Mouse (Mus musculus) spleen, postnatal 4 days (tissue): ENCODE results near the gene Sectm1b.

ENCODE experiments used
- DNase-seq, 2 experiments: peaks; one replicate each; pipeline ENCODE4 v3.0.0; 2022; ENCODE audit warnings: low spot score in 2 of 2

Sectm1b gene

DNA sequence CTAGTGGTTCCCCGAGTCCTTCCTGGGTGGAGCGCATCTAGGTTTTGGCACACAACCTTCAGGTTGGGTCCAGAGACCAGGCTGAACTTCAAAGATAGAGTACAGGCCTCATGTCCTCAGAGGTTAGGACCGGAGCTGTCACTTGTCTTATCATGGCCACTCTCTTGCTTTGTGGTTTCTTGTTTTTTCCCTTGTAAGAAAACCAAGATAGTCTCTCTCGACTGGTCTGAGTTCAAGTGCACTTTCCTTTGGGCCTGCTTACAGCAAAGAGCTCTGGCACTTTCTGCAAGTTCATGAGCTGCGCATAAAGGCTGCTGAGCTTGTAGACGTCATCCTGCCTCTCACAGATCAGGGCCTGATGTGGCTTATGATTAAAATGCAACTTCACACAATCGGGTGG is 36.1 kb downstream of the Sectm1b start:
- no peak for DNase-seq

DNA sequence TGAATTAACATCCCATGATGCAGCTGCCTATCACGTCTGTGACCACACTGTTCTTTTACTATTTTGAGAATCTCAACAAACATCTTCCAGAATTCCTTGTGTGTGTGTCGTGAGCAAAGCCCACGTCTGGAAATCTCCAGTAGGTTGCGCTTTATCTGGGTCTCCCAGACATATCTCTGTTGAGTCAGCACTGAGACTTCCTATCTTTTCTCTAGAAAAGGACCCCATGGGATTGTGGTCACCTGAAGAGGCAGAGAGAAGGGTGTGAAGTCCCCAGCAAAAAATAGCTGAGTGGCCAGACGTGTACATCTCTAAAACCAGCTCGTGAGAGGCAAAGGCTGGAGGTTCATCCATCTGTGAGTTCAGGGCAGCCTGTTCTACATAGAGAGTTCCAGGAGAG is 39.2 kb downstream of the Sectm1b start:
- DNase-seq = no peak

DNA sequence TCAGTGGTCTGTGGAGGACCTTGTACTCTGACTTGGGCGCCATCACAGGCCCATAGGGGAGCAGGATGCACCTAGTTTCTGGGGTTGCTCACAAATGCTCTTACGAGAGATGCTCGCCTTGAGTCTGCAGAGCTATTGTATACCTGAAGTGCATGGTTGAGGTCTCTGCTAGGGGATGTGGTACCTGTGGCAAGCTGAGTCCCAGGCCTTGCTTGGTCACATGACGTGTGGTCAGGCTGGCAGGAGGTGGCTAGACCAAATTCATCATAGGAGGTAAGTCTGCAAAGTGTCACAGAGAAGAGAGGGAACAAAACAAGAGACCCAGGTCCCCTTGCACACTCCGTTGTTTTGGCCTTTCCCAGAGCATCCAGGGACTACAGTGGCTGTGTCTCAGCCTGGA is 43.9 kb downstream of the Sectm1b start:
- no peak for DNase-seq

DNA sequence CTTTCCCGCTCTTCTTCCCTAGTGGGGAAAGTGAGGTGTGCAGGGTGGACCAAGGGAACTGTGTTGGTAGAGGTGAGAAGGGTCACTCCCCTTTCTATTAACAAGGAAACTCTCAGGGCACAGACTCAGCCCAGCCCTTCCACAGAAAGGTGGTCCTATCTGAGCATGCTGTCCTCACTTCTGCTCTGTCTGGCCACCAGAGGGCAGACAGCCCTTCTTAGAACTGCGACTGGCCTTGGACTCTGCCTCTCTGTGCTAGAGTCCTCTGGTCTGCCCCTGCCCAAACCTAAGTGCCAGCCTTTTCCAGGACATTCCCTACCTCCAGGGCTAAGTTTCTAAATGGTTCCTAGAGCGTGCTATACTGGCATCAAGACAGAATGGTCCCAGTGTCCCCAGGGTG is 45.7 kb downstream of the Sectm1b start:
- peak; percentile 44 to 79 for DNase-seq

DNA sequence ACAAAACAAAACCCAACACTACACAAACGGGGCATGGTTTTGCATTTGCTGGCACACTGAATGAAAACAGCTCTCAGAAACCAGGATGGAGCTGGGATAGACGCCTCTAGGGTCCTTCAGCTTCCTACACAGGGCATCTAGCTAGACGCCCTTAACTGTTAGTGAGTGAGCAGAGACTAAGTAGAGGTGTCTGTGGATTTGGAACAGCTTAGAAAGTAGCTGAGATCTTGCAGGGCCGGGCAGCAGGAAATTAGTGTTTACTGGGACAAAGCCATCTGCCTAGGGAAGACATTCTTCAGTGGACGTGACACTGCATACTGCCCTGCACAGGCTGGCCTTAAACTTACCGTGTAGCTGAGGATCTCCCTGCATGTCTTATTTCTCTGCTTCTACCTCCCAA is 47.9 kb downstream of the Sectm1b start:
- no peak for DNase-seq

DNA sequence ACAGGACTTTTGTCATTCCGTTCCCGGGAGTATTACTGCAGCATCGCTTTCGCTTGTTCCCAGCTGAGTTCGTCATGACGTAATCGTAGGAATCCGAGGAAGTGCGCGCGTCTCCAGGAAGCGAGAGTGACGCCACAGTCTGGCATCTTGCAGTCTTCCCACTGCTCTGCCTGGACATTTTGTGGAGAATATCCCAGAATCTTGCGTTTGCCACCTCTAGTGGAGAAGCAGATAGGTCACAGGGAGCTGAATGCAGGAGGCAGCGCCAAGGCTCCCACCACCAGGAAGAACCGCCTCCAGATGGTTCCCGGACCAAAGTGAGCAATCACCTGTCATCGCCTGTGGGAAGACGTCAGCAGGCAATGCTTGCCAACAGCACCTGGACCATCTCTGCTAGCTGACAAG is 48.5 kb downstream of the Sectm1b start:
- DNase-seq = no peak

DNA sequence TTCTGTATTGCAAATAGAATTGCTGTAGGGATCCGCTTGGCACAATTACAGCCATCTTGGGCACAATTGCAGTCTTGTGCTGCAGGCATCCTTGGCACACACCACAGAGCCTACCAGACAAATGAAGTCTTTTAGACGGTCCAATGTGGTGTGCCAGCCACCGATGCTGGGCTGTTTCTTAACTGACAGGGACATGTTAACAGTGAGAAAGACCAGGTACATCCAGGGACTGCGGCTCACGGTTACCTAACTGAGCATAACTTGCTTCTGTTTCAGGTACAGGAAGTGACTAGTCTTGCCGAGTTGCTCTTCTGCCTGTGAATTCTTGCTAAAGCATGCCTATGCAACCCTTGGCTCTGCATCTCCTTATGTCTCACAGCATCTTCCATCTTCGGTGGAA is 49.7 kb downstream of the Sectm1b start:
- no peak for DNase-seq

DNA sequence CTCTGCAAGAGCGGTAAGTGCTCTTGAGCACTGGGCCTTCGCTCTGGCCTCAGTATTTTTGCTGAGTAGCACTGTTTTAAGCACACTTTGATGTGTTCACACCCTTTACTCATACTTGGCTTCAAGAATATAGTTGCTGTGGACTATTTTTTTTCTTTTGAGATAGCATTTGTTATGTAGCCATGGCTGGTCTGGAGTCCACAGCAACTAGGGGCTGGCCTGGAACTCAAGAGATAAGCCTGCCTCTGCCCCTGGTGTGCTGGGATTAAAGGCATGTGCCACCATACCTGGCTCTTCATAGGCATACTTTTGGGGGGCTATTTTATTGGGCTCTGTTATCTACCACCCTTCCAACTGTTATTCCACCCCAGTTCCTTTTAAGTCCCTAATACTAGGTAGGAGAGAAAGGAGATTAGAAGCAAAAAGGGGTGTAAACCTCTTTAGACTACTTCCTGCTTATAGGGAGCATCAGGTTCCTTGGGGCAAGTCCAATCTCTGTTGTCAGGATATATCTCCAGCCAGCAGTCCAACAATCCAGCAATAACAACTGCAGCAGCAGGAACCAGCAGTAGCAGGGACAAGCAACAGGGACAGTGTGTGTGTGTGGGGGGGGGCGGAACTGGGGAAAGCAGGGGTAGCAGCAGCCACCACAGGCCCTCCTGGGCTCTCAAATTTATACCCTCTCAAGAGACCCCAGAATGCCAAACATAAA is 53.2 kb downstream of the Sectm1b start:
- DNase-seq = no peak

DNA sequence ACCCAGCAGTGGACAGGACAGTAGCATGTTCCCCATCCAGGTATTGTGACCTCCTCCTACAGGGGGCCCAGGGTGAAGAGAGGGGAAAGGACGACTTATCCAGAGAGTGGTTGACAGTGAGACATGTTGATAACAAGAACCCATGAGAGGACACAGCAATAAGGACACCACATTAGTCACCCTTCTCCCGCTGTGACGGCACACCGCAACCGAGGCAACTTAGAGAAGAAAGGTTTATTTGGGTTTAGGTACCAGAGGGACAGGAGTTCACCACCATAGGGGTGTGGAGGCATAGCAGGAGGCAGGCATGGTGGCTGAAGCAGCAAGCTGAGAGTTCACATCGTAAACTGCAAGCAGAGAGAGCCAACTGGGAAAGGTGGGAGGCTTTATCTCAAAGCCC is 57.2 kb downstream of the Sectm1b start:
- no peak for DNase-seq

DNA sequence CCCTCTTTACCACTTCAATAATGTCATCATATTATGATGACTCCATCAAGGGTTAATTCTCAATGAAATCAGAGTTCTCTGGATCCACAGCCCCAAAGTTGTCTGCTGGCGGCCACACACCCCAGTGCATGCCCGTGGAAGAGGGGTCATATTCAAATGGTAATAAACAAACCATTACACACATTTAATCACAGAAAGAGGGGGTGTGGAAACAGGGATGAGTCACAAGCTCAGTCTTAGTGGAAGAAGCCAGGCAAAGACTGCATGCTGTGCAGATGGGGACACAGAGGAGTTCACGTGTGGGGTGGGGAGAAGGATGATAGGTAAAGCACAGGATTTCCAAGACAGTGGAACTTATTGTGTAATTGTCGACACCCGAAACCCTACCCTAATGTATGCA is 59.1 kb downstream of the Sectm1b start:
- no peak for DNase-seq
